Mouse (Mus musculus) right cerebral cortex, postnatal 14 days (tissue): Measurements from ENCODE around the gene Nt5c.
"Not testable (repeated sequence)": the region's sequence is repeated elsewhere in the genome, so short reads cannot be mapped to it uniquely, and the experiment has no call there.

Experiments used
- DNase-seq: peaks from one replicate; pipeline ENCODE4 v3.0.0; 2022

The Nt5c gene

DNA sequence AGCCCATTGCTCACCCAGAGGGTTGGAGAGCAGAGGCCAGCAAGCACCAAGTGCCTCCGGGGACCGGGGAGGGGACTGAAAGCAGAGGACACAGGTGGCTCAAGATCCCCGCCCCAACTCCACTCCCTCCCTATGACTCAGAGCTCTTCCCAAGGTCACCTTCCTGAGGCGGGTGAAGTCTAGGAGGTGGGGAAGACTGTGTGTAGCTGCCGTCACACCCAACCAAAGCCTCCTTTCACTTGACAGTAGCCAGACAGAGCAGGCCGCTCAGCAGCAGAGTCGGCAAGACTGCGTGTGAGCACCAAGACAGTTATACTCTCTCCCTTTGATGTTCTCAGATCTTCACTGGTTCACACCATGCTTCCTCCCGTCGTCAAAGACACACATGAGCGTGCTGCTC is 28.3 kb downstream of the Nt5c start:
- DNase-seq: no peak

- no peak for DNase-seq
These were observed 29.3 kb downstream of the Nt5c start, which contains the start of gene Slc16a5 for GRCm38 (mm10) chr11:115462243-115462891. TSS of gene Slc16a5 (plus strand) at chr11:115462474.

DNA sequence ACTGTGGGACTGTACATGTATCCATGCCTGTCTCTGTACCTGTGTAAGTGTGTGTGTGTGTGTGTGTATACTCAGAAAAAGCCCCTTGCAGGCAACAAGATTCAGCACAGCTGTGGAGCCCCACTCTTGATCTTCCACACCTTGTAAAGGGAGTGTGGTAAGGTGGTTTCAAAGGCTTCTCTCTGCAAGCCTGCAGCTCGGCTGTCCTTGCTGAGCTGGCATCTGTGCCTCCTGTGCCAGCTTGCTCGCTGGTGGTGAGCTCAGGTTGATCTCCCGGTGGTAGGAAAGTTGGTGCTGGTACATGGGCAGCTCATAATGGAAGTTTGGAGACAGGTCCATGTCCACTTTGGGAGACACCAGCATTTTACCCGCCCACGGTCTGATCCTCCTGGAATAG is 29.8 kb downstream of the Nt5c start:
- DNase-seq: no peak

- DNase-seq: no peak
These were observed 30.7 kb downstream of the Nt5c start for GRCm38 (mm10) chr11:115460976-115461375.

DNA sequence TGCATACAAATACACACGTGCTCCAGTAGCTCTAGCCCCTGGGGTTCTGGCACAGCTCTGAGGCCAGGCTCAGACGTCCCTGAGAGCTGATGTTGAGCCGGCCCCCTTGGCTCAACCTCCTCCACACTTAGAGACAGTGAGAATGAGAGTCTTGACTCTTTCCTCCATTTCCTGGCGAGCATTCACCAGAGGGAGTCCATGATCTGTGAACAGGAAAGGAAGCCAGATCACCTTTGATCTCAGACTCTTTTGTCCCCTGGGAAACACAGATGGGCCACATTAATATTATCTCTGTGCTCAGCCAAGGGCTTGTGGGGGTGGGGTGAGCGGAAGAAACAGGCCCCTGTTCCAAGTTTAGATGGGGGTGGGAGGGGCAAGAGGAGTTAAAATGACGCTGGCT is 34.3 kb downstream of the Nt5c start:
- no peak for DNase-seq

GRCm38 (mm10) chr11:115456182-115456581 is 35.5 kb downstream of the Nt5c start:
- DNase-seq: no peak

GRCm38 (mm10) chr11:115455619-115456018 is 36.0 kb downstream of the Nt5c start:
- DNase-seq: no peak

- DNase-seq: not testable (repeated sequence)
These were observed 36.8 kb downstream of the Nt5c start for GRCm38 (mm10) chr11:115454822-115455221.

DNA sequence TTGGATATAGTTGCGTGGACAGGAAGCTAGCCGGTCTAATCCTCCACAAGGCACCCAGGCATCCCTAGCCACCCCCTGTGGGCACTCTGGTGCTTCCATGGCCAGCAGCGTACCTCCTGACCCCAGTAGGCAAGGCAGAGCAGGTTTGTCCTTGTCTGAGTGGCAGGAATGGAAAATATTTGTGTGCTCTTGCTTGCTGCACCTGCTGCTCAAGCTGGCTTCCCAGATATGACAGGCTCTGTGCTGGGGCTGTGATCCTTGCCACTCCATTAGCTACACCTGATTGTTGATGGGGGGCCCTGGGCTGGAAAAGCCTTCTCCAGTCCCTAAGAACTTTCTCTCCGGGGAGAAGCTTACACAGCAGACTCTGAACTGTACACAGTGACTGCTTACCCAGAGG is 38.4 kb downstream of the Nt5c start:
- DNase-seq: no peak

GRCm38 (mm10) chr11:115452281-115452860 is 39.3 kb downstream of the Nt5c start:
- DNase-seq: no peak

GRCm38 (mm10) chr11:115451781-115452241 is 39.9 kb downstream of the Nt5c start:
- no peak for DNase-seq

GRCm38 (mm10) chr11:115450176-115450575 is 41.5 kb downstream of the Nt5c start:
- no peak for DNase-seq

DNA sequence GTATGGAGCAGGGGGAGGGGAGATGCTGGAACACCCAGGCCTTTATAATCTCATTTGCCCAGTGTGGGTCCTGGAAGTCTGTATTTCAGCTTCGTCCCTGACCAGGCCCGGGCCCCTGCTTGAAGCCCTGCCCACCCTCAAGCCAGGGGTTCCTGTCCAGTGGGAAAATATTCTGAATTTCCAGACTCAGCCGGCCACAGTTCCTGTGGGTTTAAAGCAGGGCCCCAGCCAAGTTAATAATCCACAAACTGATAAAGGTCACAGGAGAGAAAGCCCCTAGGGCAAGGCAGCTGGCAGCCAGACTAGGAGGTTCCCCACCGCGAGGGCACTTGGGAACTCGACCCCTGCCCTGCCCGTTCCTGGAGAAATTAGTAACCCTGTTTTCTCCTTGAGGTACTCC is 42.7 kb downstream of the Nt5c start:
- DNase-seq: no peak

DNA sequence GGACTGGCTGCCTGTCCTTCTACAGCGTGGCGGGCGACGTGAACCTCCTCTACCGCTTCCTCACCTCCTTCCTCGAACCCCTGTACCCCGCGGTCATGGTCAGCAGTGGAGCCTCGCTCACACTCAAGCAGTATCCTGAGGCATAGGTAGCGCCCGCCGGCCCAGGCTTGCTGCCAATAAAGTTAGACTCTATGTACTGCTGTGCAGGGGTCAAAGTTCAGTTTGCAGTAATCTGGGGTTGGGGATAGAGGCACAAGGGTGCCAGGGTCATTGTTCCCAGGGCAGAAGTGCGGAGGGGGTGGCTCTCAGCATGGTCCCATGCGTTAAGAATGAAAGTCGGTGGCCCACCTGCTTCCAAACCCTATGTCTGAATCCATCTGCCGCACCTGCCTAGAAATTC is 43.6 kb downstream of the Nt5c start:
- no peak for DNase-seq

DNA sequence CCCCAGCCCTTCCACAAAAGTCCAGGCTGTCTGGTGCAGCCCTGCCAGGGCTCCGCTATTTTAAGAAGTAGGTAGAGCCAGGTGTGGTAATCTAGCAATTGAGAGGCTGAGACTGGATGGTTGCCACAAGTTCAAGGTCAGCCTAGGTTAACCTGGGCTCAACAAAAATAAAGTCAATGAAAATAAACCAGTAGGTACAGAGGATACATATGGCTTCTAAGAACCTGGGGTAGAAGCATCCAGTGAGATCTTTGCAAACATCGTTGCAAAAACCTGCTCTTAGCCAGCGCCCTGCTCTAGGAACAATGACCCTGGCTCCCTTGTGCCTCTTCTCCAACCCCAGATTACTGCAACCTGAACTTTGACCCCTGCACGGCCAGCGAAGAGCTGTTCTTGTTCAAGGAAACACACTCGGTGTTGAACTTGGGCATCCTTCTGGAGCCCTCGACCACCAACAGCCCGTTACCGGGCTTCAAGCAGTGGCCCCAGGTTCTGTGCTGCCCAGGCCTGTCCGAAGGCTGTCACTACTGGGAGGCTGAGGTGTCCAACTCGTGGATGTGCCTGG is 44.3 kb downstream of the Nt5c start:
- DNase-seq: no peak

- no peak for DNase-seq
These were observed 44.8 kb downstream of the Nt5c start for GRCm38 (mm10) chr11:115446906-115447305.

- no peak for DNase-seq
These were observed 50.2 kb downstream of the Nt5c start for GRCm38 (mm10) chr11:115441417-115441816.
